Mouse (Mus musculus) heart, embryonic 11.5 days (tissue): ENCODE results near the gene Nme7. TPM values are rescaled to one million over a fixed set of nuclear protein-coding genes. Genes with fewer than 3 reads are reported as not detected.

Source experiments
- ATAC-seq: fragments of 200-750 bp; cut with Nextera tagmentation; replicated peaks from 2 replicates; pipeline ENCODE4 v1.8.0; 2017; ENCODE audit warnings: moderate library complexity; ENCODE audit not compliant: insufficient number of reproducible peaks, low FRiP score, low TSS enrichment
- H3K27ac ChIP-seq: fragments of 300-500 bp; sonication (generic); 2 replicates; pipeline ENCODE4 v1.5.1; 2014; ENCODE audit warnings: mild to moderate bottlenecking, low read depth, low read length
- H3K27me3 ChIP-seq: fragments of 300-500 bp; sonication (generic); 2 replicates; pipeline ENCODE4 v1.6.1; 2014; ENCODE audit warnings: mild to moderate bottlenecking, low read length, mixed read lengths; ENCODE audit not compliant: control insufficient read depth, insufficient read depth
- H3K36me3 ChIP-seq: fragments of 300-500 bp; sonication (generic); 2 replicates; pipeline ENCODE4 v1.6.1; 2014; ENCODE audit warnings: mild to moderate bottlenecking, low read length, moderate library complexity, mixed read lengths; ENCODE audit not compliant: control insufficient read depth, insufficient read depth
- H3K4me1 ChIP-seq: fragments of 300-500 bp; sonication (generic); 2 replicates; pipeline ENCODE4 v1.6.1; 2014; ENCODE audit warnings: low read length; ENCODE audit not compliant: control insufficient read depth, insufficient read depth
- H3K4me2 ChIP-seq: fragments of 300-500 bp; sonication (generic); 2 replicates; pipeline ENCODE4 v1.6.1; 2014; ENCODE audit warnings: mild to moderate bottlenecking, moderate library complexity
- H3K4me3 ChIP-seq: fragments of 300-500 bp; sonication (generic); 2 replicates; pipeline ENCODE4 v1.5.1; 2014; ENCODE audit warnings: low read depth, low read length
- H3K9ac ChIP-seq: fragments of 300-500 bp; sonication (generic); 2 replicates; pipeline ENCODE4 v1.6.1; 2014; ENCODE audit warnings: mild to moderate bottlenecking, low read depth, low read length, moderate library complexity
- H3K9me3 ChIP-seq: fragments of 300-500 bp; sonication (generic); replicated peaks from 2 replicates; pipeline ENCODE4 v1.6.1; 2016; ENCODE audit warnings: low read length; ENCODE audit not compliant: control insufficient read depth
- WGBS: fragments of 180-500 bp; shearing (Covaris S2); extraction: QIAGEN DNeasy Blood & Tissue Kit; methylation state at CpG from one replicate; pipeline ENCODE4 v1.1.7; 2014; ENCODE audit not compliant: insufficient replicate concordance; 5-methylcytosine and 5-hydroxymethylcytosine counted together
- polyA plus RNA-seq: library from polyadenylated mRNA; unstranded; fragments of >200 nt; fragmentation: Nextera tagmentation; extraction: Ambion mirVana; gene quantifications from 2 replicates; pipeline ENCODE4 v1.2.1, GENCODE M21; 2014

The Nme7 gene
- polyA plus RNA-seq, 1 experiment from 2014 or later, result 22.2 TPM

DNA sequence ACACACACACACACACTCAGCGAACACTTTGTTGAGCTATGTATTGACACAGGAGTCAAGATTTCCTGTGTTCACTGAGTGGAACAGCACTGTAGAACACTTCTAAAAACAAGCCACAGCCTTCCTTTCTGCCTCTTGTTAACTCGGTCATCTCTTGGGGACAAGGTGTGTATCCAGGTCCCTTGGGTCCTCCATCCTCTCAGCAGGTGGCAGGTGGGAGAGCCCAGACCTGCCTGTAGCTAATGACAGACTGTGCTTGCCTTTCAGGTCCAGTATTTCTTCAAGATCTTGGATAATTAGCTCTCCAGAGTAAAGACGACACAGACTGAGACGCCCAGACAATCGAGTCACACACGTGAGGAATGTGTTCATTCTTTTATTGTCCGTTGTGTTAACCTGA, 132.8 kb downstream of the Nme7 start:
- Histone ChIP-seq H3K27me3 (no peaks in the 10 kb centered on the region), H3K9me3 (no peaks in the 10 kb centered on the region), H3K4me2 (no peak overlapping the region), H3K4me3 (no peak overlapping the region), H3K36me3 (peaks cover 16% of the 10 kb centered on the region), H3K27ac (no peak overlapping the region), H3K9ac (no peak overlapping the region), H3K4me1 (peaks cover 2% of the 10 kb centered on the region; the same call in 1 of the 2 replicates)
- ATAC-seq, result no peak
- 85% methylated on average over 7 of the region's 7 CpGs for WGBS

GRCm38 (mm10) chr1:164440230-164440629, 136.3 kb downstream of the Nme7 start:
- Histone ChIP-seq H3K4me2 (no peak overlapping the region), H3K9me3 (no peaks in the 10 kb centered on the region), H3K27me3 (no peaks in the 10 kb centered on the region), H3K36me3 (peaks cover 24% of the 10 kb centered on the region), H3K4me1 (peaks cover 5% of the 10 kb centered on the region), H3K9ac (no peak overlapping the region), H3K27ac (no peak overlapping the region), H3K4me3 (no peak overlapping the region)
- 83% methylated on average over 6 of the region's 6 CpGs for WGBS
- ATAC-seq, result no peak

GRCm38 (mm10) chr1:164440708-164441407, 136.9 kb downstream of the Nme7 start:
- no peak overlapping the region for H3K27ac ChIP-seq
- no peak overlapping the region for H3K4me2 ChIP-seq
- no peak overlapping the region for H3K9ac ChIP-seq
- no peak for ATAC-seq
- 66% methylated on average over 11 of the region's 11 CpGs for WGBS
- H3K9me3 ChIP-seq, result no peaks in the 10 kb centered on the region
- H3K27me3 ChIP-seq, result no peaks in the 10 kb centered on the region
- peaks cover 5% of the 10 kb centered on the region for H3K4me1 ChIP-seq
- H3K36me3 ChIP-seq, result peaks cover 24% of the 10 kb centered on the region
- no peak overlapping the region for H3K4me3 ChIP-seq

- Histone ChIP-seq H3K4me1 (peaks cover 5% of the 10 kb centered on the region), H3K4me3 (no peak overlapping the region), H3K9me3 (no peaks in the 10 kb centered on the region), H3K9ac (no peak overlapping the region), H3K36me3 (peaks cover 24% of the 10 kb centered on the region), H3K27me3 (no peaks in the 10 kb centered on the region), H3K27ac (no peak overlapping the region), H3K4me2 (no peak overlapping the region)
- no peak for ATAC-seq
- WGBS, result 52% methylated on average over 18 of the region's 18 CpGs
Measured at GRCm38 (mm10) chr1:164441408-164441974, 137.6 kb downstream of the Nme7 start.

- Histone ChIP-seq H3K27ac (no peak overlapping the region), H3K36me3 (peaks cover 13% of the 10 kb centered on the region)
- 76% methylated on average over 5 of the region's 5 CpGs for WGBS
Measured at GRCm38 (mm10) chr1:164445620-164446162, 141.8 kb downstream of the Nme7 start.

GRCm38 (mm10) chr1:164446535-164446934, 142.6 kb downstream of the Nme7 start:
- Histone ChIP-seq H3K9ac (no peak overlapping the region), H3K4me3 (no peak overlapping the region), H3K27ac (no peak overlapping the region), H3K4me2 (no peak overlapping the region), H3K4me1 (peaks cover 32% of the 10 kb centered on the region), H3K9me3 (no peaks in the 10 kb centered on the region), H3K27me3 (no peaks in the 10 kb centered on the region), H3K36me3 (peaks cover 13% of the 10 kb centered on the region)
- WGBS, result 85% methylated on average over 10 of the region's 10 CpGs
- ATAC-seq, result no peak

More at GRCm38 (mm10) chr1:164445620-164446162, 141.8 kb downstream of the Nme7 start:
- Histone ChIP-seq H3K27me3 (no peaks in the 10 kb centered on the region), H3K4me3 (no peak overlapping the region), H3K4me2 (no peak overlapping the region), H3K4me1 (peaks cover 23% of the 10 kb centered on the region), H3K9ac (no peak overlapping the region), H3K9me3 (no peaks in the 10 kb centered on the region)
- ATAC-seq, result no peak

DNA sequence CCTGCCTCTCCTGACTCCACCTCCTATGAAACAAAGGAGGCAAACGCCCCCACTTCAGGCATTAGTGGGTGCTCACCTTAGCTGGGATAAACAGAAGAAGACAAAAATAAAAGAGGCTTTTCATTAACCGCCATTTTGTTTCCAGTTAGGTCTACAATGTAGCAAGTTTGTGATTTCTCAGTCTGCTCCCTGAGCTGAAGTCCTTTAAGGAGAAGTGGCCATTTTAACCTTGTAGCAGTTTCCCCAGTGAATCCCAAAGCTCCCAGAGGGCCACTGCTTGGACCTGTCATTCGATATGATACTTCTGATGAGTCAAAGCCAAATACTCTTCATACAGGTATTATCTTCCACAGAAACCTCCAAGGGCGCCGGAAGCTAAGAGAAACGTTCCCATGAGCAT, 143.6 kb downstream of the Nme7 start:
- Histone ChIP-seq H3K4me2 (no peak overlapping the region), H3K4me1 (peaks cover 32% of the 10 kb centered on the region), H3K27me3 (no peaks in the 10 kb centered on the region), H3K36me3 (peaks cover 11% of the 10 kb centered on the region), H3K27ac (no peak overlapping the region), H3K9ac (no peak overlapping the region), H3K4me3 (no peak overlapping the region), H3K9me3 (no peaks in the 10 kb centered on the region)
- WGBS, result 82% methylated on average over 6 of the region's 6 CpGs
- no peak for ATAC-seq

- Histone ChIP-seq H3K27ac (0 out of 2 replicates have a peak overlapping the region, but pooled peaks have one; percentile 35), H3K4me3 (no peak overlapping the region), H3K4me2 (no peak overlapping the region), H3K4me1 (peaks cover 43% of the 10 kb centered on the region), H3K9me3 (no peaks in the 10 kb centered on the region), H3K36me3 (peaks cover 12% of the 10 kb centered on the region), H3K9ac (0 out of 2 replicates have a peak overlapping the region, but pooled peaks have one; percentile 22), H3K27me3 (no peaks in the 10 kb centered on the region)
- ATAC-seq, result no peak
- WGBS, result 76% methylated on average over 8 of the region's 8 CpGs
Measured at GRCm38 (mm10) chr1:164449626-164450025, 145.7 kb downstream of the Nme7 start.
